In the genomic region with DNA sequence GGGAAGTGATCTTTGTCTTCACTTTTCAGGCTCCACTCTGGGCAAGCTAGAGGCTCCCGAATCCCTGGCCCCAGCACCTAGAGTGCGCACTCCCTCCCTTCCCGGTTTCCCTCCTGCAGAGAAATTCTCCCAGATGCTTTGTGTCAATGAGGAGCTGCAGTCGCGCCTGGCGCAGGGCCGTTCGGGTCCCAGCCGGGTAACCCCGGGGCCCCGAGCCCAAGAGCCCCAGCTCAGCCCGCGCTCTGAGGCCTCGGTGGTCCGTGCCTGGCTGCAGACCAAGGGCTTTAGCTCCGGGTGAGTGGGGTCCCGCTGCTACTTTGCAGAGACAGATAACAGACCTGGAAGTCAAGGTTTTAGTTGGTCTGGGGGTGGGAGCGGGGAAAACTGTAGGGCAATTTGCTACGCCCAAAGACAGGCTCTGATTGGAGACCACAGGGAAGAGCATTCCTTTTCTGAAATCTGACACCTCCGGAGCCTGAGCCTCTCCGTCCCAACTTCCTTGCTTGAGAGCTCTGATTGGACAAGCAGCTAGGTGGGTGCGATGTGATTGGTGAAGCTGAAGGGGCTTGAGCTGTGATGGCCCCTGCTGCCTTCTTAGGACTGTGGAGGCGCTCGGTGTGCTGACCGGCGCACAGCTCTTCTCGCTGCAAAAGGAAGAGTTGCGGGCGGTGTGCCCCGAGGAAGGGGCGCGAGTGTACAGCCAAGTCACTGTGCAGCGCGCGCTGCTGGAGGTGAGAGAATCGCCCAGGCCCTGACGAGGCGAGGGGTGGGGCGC, we compare ENCODE assay signal across 8 mouse cellular contexts. TPM values are rescaled to one million over a fixed set of nuclear protein-coding genes. Genes with fewer than 3 reads are reported as not detected.
DNase-seq lines count a peak whose midpoint lies in the region; ATAC-seq and TF ChIP-seq lines count a peak whose summit lies in the region.

No protein-coding gene starts in this region.

- no peak for TF ChIP-seq CTCF in thymus, adult 2 months (IDR thresholded peaks at IDR 0.05; ENCODE audit: borderline replicate concordance, control insufficient read depth, extremely low read depth, insufficient read depth, low read length, poor library complexity)

- DNase-seq in thymus, adult 2 months = no peak
- no peak for DNase-seq in thymus, postnatal 0 days (ENCODE audit: low spot score)
- DNase-seq in forebrain, embryonic 10.5 days (ENCODE audit: extremely low spot score, low spot score) = peak; percentile 87
- DNase-seq in kidney, postnatal 10 days = peak; percentile 87
- DNase-seq in yolk sac, embryonic 10.5 days (ENCODE audit: low spot score) = peak; percentile 89

- H3K27ac ChIP-seq in thymus, adult 2 months (ENCODE audit: control insufficient read depth, insufficient read depth, low read length) = no peak overlapping the region
- peak overlapping the region; percentile 93 for H3K27ac ChIP-seq in forebrain, embryonic 10.5 days
- peak overlapping the region; percentile 93 for H3K27ac ChIP-seq in heart, embryonic 15.5 days
- H3K27ac ChIP-seq in liver, embryonic 16.5 days (ENCODE audit: low read length) = 0 out of 2 replicates have a peak overlapping the region, but pooled peaks have one; percentile 1
- peak overlapping the region; percentile 60; the same call in 1 of the 2 replicates for H3K27ac ChIP-seq in neural tube, embryonic 14.5 days (ENCODE audit: low read depth, low read length)

- H3K27me3 ChIP-seq in thymus, adult 2 months (ENCODE audit: control insufficient read depth, insufficient read depth, low read length) = no peaks in the 10 kb centered on the region; the same call in 1 of the 2 replicates
- H3K27me3 ChIP-seq in forebrain, embryonic 10.5 days (ENCODE audit: poor library complexity, severe bottlenecking) = peaks cover 46% of the 10 kb centered on the region
- peaks cover 7% of the 10 kb centered on the region for H3K27me3 ChIP-seq in heart, embryonic 15.5 days
- peaks cover 40% of the 10 kb centered on the region for H3K27me3 ChIP-seq in liver, embryonic 16.5 days (ENCODE audit: control insufficient read depth, insufficient read depth, low read depth, low read length)
- H3K27me3 ChIP-seq in neural tube, embryonic 14.5 days (ENCODE audit: control insufficient read depth, insufficient read depth, low read length) = peaks cover 7% of the 10 kb centered on the region

- peak overlapping the region; percentile 6; the same call in 1 of the 2 replicates for H3K4me3 ChIP-seq in thymus, adult 2 months (ENCODE audit: control insufficient read depth, insufficient read depth, low read length)
- peak overlapping the region; percentile 65 for H3K4me3 ChIP-seq in forebrain, embryonic 10.5 days
- H3K4me3 ChIP-seq in heart, embryonic 15.5 days = peak overlapping the region; percentile 54
- H3K4me3 ChIP-seq in liver, embryonic 16.5 days (ENCODE audit: low read depth, low read length) = peak overlapping the region; percentile 44
- H3K4me3 ChIP-seq in neural tube, embryonic 14.5 days (ENCODE audit: low read depth, low read length) = peak overlapping the region; percentile 39

- H3K9me3 ChIP-seq in forebrain, embryonic 10.5 days = 0 out of 2 replicates have a peak, but pooled peaks cover 6% of the 10 kb centered on the region
- no peaks in the 10 kb centered on the region for H3K9me3 ChIP-seq in heart, embryonic 15.5 days (replicated peaks)
- H3K9me3 ChIP-seq in liver, embryonic 16.5 days (replicated peaks; ENCODE audit: control insufficient read depth, low read length) = no peaks in the 10 kb centered on the region
- no peaks in the 10 kb centered on the region for H3K9me3 ChIP-seq in neural tube, embryonic 14.5 days (ENCODE audit: control insufficient read depth, low read length)

- peaks cover 3% of the 10 kb centered on the region for H3K4me1 ChIP-seq in thymus, adult 2 months (replicated peaks; ENCODE audit: control insufficient read depth, insufficient read depth, low read length)
- peaks cover 30% of the 10 kb centered on the region for H3K4me1 ChIP-seq in forebrain, embryonic 10.5 days
- H3K4me1 ChIP-seq in heart, embryonic 15.5 days (replicated peaks) = peaks cover 22% of the 10 kb centered on the region
- no peaks in the 10 kb centered on the region for H3K4me1 ChIP-seq in liver, embryonic 16.5 days (ENCODE audit: control insufficient read depth, low read depth, low read length)
- H3K4me1 ChIP-seq in neural tube, embryonic 14.5 days (ENCODE audit: control insufficient read depth, insufficient read depth, low read length) = peaks cover 5% of the 10 kb centered on the region; the same call in 1 of the 2 replicates

- peak; percentile 94 for ATAC-seq in heart, embryonic 15.5 days (replicated peaks; ENCODE audit: insufficient number of reproducible peaks, insufficient read depth, low FRiP score, low read depth)
- peak; percentile 88 for ATAC-seq in liver, embryonic 16.5 days (ENCODE audit: low read depth)
- peak; percentile 96 for ATAC-seq in neural tube, embryonic 14.5 days (ENCODE audit: low read depth)

- peak overlapping the region; percentile 77 for H3K4me2 ChIP-seq in heart, embryonic 15.5 days
- peak overlapping the region; percentile 50 for H3K4me2 ChIP-seq in liver, embryonic 16.5 days (ENCODE audit: low read depth, low read length)
- H3K4me2 ChIP-seq in neural tube, embryonic 14.5 days (ENCODE audit: low read depth, low read length) = peak overlapping the region; percentile 56

- peaks cover 17% of the 10 kb centered on the region for H3K36me3 ChIP-seq in thymus, adult 2 months (ENCODE audit: control insufficient read depth, insufficient read depth, low read length)
- H3K36me3 ChIP-seq in forebrain, embryonic 10.5 days (replicated peaks) = peaks cover 26% of the 10 kb centered on the region
- peaks cover 25% of the 10 kb centered on the region for H3K36me3 ChIP-seq in heart, embryonic 15.5 days
- peaks cover 8% of the 10 kb centered on the region for H3K36me3 ChIP-seq in liver, embryonic 16.5 days (ENCODE audit: control insufficient read depth, insufficient read depth)
- H3K36me3 ChIP-seq in neural tube, embryonic 14.5 days (ENCODE audit: control insufficient read depth, insufficient read depth, low read length) = peaks cover 17% of the 10 kb centered on the region

- 30% methylated on average over 39 of the region's 39 CpGs for WGBS in thymus, adult 2 months
- under 1% methylated on average over 39 of the region's 39 CpGs for WGBS in forebrain, embryonic 10.5 days
- WGBS in heart, embryonic 15.5 days = 2% methylated on average over 39 of the region's 39 CpGs
- WGBS in liver, embryonic 16.5 days (ENCODE audit: insufficient replicate concordance) = 3% methylated on average over 39 of the region's 39 CpGs
- 0% methylated on average over 38 of the region's 39 CpGs for WGBS in neural tube, embryonic 14.5 days

- peak overlapping the region; percentile 55 for H3K9ac ChIP-seq in heart, embryonic 15.5 days
- H3K9ac ChIP-seq in liver, embryonic 16.5 days (ENCODE audit: low read depth, low read length) = no peak overlapping the region
- peak overlapping the region; percentile 34 for H3K9ac ChIP-seq in neural tube, embryonic 14.5 days (replicated peaks; ENCODE audit: low read depth, low read length)

- no peak for TF ChIP-seq POLR2A in thymus, adult 2 months (IDR thresholded peaks at IDR 0.05; ENCODE audit: control insufficient read depth, extremely low read depth, insufficient read depth, low read length, poor library complexity)

RNA-seq across cellular contexts. Expression of a gene that starts 17.7 kb away (rescaled TPM):
- 4.2 and 24.2 TPM in 2 replicates for polyA plus RNA-seq in thymus, adult 2 months (2012; rRNA removed)
- polyA plus RNA-seq in thymus, postnatal 0 days (2015; fragmentation: Nextera tagmentation; extraction: Ambion mirVana) = 0.79 and 5.9 TPM in 2 replicates
- polyA plus RNA-seq in forebrain, embryonic 10.5 days (2016; fragmentation: Nextera tagmentation; extraction: Ambion mirVana) = 1.3 and 2.4 TPM in 2 replicates
- polyA plus RNA-seq in heart, embryonic 15.5 days (2015; fragmentation: Nextera tagmentation; extraction: Ambion mirVana) = 4.8 TPM in 2 replicates
- polyA plus RNA-seq in liver, embryonic 16.5 days (2015; fragmentation: Nextera tagmentation; extraction: Ambion mirVana) = 1.1 and 2.6 TPM in 2 replicates
- 5.9 and 6.9 TPM in 2 replicates for polyA plus RNA-seq in neural tube, embryonic 14.5 days (2014; fragmentation: Nextera tagmentation; extraction: Ambion mirVana)

RNA-seq across cellular contexts. Expression of a gene that starts 23.3 kb away (rescaled TPM):
- polyA plus RNA-seq in thymus, adult 2 months (2012; rRNA removed) = 136 and 162 TPM in 2 replicates
- 36.3 and 48.3 TPM in 2 replicates for polyA plus RNA-seq in thymus, postnatal 0 days (2015; fragmentation: Nextera tagmentation; extraction: Ambion mirVana)
- 34.2 and 34.8 TPM in 2 replicates for polyA plus RNA-seq in forebrain, embryonic 10.5 days (2016; fragmentation: Nextera tagmentation; extraction: Ambion mirVana)
- polyA plus RNA-seq in heart, embryonic 15.5 days (2015; fragmentation: Nextera tagmentation; extraction: Ambion mirVana) = 32.5 and 43.7 TPM in 2 replicates
- polyA plus RNA-seq in liver, embryonic 16.5 days (2015; fragmentation: Nextera tagmentation; extraction: Ambion mirVana) = 6.9 and 8.0 TPM in 2 replicates
- polyA plus RNA-seq in neural tube, embryonic 14.5 days (2014; fragmentation: Nextera tagmentation; extraction: Ambion mirVana) = 48.6 and 52.4 TPM in 2 replicates

RNA-seq across cellular contexts. Expression of a gene that starts 32.8 kb away (rescaled TPM):
- 9.1 and 10.8 TPM in 2 replicates for polyA plus RNA-seq in thymus, adult 2 months (2012; rRNA removed)
- polyA plus RNA-seq in thymus, postnatal 0 days (2015; fragmentation: Nextera tagmentation; extraction: Ambion mirVana) = 9.9 and 12.6 TPM in 2 replicates
- 34.6 and 36.3 TPM in 2 replicates for polyA plus RNA-seq in forebrain, embryonic 10.5 days (2016; fragmentation: Nextera tagmentation; extraction: Ambion mirVana)
- 26.1 and 27.9 TPM in 2 replicates for polyA plus RNA-seq in heart, embryonic 15.5 days (2015; fragmentation: Nextera tagmentation; extraction: Ambion mirVana)
- 4.2 and 4.3 TPM in 2 replicates for polyA plus RNA-seq in liver, embryonic 16.5 days (2015; fragmentation: Nextera tagmentation; extraction: Ambion mirVana)
- polyA plus RNA-seq in neural tube, embryonic 14.5 days (2014; fragmentation: Nextera tagmentation; extraction: Ambion mirVana) = 43.7 and 44.6 TPM in 2 replicates

RNA-seq across cellular contexts. Expression of a gene that starts 38.0 kb away (rescaled TPM):
- 1.8 TPM in 2 replicates for polyA plus RNA-seq in thymus, adult 2 months (2012; rRNA removed)
- 27.0 and 28.8 TPM in 2 replicates for polyA plus RNA-seq in thymus, postnatal 0 days (2015; fragmentation: Nextera tagmentation; extraction: Ambion mirVana)
- 4.3 and 4.5 TPM in 2 replicates for polyA plus RNA-seq in forebrain, embryonic 10.5 days (2016; fragmentation: Nextera tagmentation; extraction: Ambion mirVana)
- 255 and 278 TPM in 2 replicates for polyA plus RNA-seq in heart, embryonic 15.5 days (2015; fragmentation: Nextera tagmentation; extraction: Ambion mirVana)
- 9.3 and 15.2 TPM in 2 replicates for polyA plus RNA-seq in liver, embryonic 16.5 days (2015; fragmentation: Nextera tagmentation; extraction: Ambion mirVana)
- polyA plus RNA-seq in neural tube, embryonic 14.5 days (2014; fragmentation: Nextera tagmentation; extraction: Ambion mirVana) = 2.8 and 4.9 TPM in 2 replicates

RNA-seq across cellular contexts. Expression of a gene that starts 45.8 kb away (rescaled TPM):
- 79.0 and 1,187 TPM in 2 replicates for polyA plus RNA-seq in thymus, adult 2 months (2012; rRNA removed)
- 2.5 and 3.0 TPM in 2 replicates for polyA plus RNA-seq in thymus, postnatal 0 days (2015; fragmentation: Nextera tagmentation; extraction: Ambion mirVana)
- polyA plus RNA-seq in forebrain, embryonic 10.5 days (2016; fragmentation: Nextera tagmentation; extraction: Ambion mirVana) = 1.8 and 1.9 TPM in 2 replicates
- polyA plus RNA-seq in heart, embryonic 15.5 days (2015; fragmentation: Nextera tagmentation; extraction: Ambion mirVana) = 2,753 and 3,427 TPM in 2 replicates
- 0.32 and 0.40 TPM in 2 replicates for polyA plus RNA-seq in liver, embryonic 16.5 days (2015; fragmentation: Nextera tagmentation; extraction: Ambion mirVana)
- 0.84 and 2.0 TPM in 2 replicates for polyA plus RNA-seq in neural tube, embryonic 14.5 days (2014; fragmentation: Nextera tagmentation; extraction: Ambion mirVana)

Comparison
In these comparisons a context has a peak if more than half of its experiments do, and no peak if none do; other contexts are left out.
1. DNase-seq: peak in forebrain, embryonic 10.5 days (single experiment), kidney, postnatal 10 days (single experiment) and yolk sac, embryonic 10.5 days (single experiment); none in thymus, adult 2 months (single experiment) and thymus, postnatal 0 days (single experiment).
2. H3K4me3 ChIP-seq: peak in every context shown above with its lines; median percentile 65 in forebrain, embryonic 10.5 days; 54 in heart, embryonic 15.5 days; 44 in liver, embryonic 16.5 days; 39 in neural tube, embryonic 14.5 days; 6 in thymus, adult 2 months.
3. Peak in every context shown above with its lines, with median percentiles within 50 percentile points of each other: ATAC-seq and H3K4me2 ChIP-seq.